Mouse (Mus musculus) midbrain, postnatal 0 days (tissue): ENCODE results near the gene Pdlim4. TPM values are rescaled to one million over a fixed set of nuclear protein-coding genes. Genes with fewer than 3 reads are reported as not detected.

Experiments
- ATAC-seq: fragments of 200-750 bp; cut with Nextera tagmentation; 2 replicates; pipeline ENCODE4 v1.8.0; 2017; ENCODE audit warnings: moderate number of reproducible peaks, mild to moderate bottlenecking, moderate TSS enrichment, moderate library complexity; ENCODE audit not compliant: low FRiP score
- DNase-seq: peaks from one replicate; pipeline ENCODE4 v3.0.0-alpha.2; 2015; ENCODE audit warnings: low spot score
- H3K27ac ChIP-seq: fragments of 300-500 bp; sonication (generic); 2 replicates; pipeline ENCODE4 v1.5.1; 2014; ENCODE audit warnings: low read depth, mild to moderate bottlenecking, low read length, mixed read lengths
- H3K27me3 ChIP-seq: fragments of 300-500 bp; sonication (generic); 2 replicates; pipeline ENCODE4 v1.6.1; 2014; ENCODE audit warnings: low read length, control low read depth, mixed read lengths; ENCODE audit not compliant: insufficient read depth
- H3K36me3 ChIP-seq: fragments of 300-500 bp; sonication (generic); 2 replicates; pipeline ENCODE4 v1.6.1; 2014; ENCODE audit warnings: low read length, control low read depth, mixed read lengths; ENCODE audit not compliant: insufficient read depth
- H3K4me1 ChIP-seq: fragments of 300-500 bp; sonication (generic); 2 replicates; pipeline ENCODE4 v1.6.1; 2014; ENCODE audit warnings: mild to moderate bottlenecking, control low read depth, antibody characterized with exemption, low read length, mixed read lengths; ENCODE audit not compliant: insufficient read depth
- H3K4me2 ChIP-seq: fragments of 300-500 bp; sonication (generic); 2 replicates; pipeline ENCODE4 v1.6.1; 2014; ENCODE audit warnings: low read depth, mild to moderate bottlenecking, low read length, mixed read lengths; ENCODE audit not compliant: poor library complexity, severe bottlenecking
- H3K4me3 ChIP-seq: fragments of 300-500 bp; sonication (generic); 2 replicates; pipeline ENCODE4 v1.5.1; 2014; ENCODE audit warnings: low read depth, mild to moderate bottlenecking, low read length, moderate library complexity
- H3K9ac ChIP-seq: fragments of 300-500 bp; sonication (generic); replicated peaks from 2 replicates; pipeline ENCODE4 v1.6.1; 2014; ENCODE audit warnings: mild to moderate bottlenecking, low read length, moderate library complexity, mixed read lengths; ENCODE audit not compliant: poor library complexity, severe bottlenecking
- H3K9me3 ChIP-seq: fragments of 300-500 bp; sonication (generic); 2 replicates; pipeline ENCODE4 v1.6.1; 2016; ENCODE audit warnings: low read length, control low read depth
- CTCF ChIP-seq: IDR thresholded peaks from 2 replicates; pipeline ENCODE4 v1.5.1; 2016; ENCODE audit warnings: antibody characterized with exemption, mild to moderate bottlenecking
- WGBS: fragments of 180-500 bp; shearing (Covaris S2); extraction: QIAGEN DNeasy Blood & Tissue Kit; methylation state at CpG from one replicate; pipeline ENCODE4 v1.1.7; 2014; 5-methylcytosine and 5-hydroxymethylcytosine counted together
- polyA plus RNA-seq: library from polyadenylated mRNA; unstranded; fragments of >200 nt; fragmentation: Nextera tagmentation; extraction: Ambion mirVana; gene quantifications from 2 replicates; pipeline ENCODE4 v1.2.1, GENCODE M21; 2015
- total RNA-seq: library from RNA; depleted of rRNA; stranded (reverse); fragments of >200 nt; gene quantifications from 2 replicates; pipeline ENCODE4 v1.2.3, GENCODE M21; 2014; rRNA removed

The Pdlim4 gene
- total RNA-seq: 19.5 and 31.7 TPM in 2 replicates
- 32.8 and 35.1 TPM in 2 replicates for polyA plus RNA-seq

DNA sequence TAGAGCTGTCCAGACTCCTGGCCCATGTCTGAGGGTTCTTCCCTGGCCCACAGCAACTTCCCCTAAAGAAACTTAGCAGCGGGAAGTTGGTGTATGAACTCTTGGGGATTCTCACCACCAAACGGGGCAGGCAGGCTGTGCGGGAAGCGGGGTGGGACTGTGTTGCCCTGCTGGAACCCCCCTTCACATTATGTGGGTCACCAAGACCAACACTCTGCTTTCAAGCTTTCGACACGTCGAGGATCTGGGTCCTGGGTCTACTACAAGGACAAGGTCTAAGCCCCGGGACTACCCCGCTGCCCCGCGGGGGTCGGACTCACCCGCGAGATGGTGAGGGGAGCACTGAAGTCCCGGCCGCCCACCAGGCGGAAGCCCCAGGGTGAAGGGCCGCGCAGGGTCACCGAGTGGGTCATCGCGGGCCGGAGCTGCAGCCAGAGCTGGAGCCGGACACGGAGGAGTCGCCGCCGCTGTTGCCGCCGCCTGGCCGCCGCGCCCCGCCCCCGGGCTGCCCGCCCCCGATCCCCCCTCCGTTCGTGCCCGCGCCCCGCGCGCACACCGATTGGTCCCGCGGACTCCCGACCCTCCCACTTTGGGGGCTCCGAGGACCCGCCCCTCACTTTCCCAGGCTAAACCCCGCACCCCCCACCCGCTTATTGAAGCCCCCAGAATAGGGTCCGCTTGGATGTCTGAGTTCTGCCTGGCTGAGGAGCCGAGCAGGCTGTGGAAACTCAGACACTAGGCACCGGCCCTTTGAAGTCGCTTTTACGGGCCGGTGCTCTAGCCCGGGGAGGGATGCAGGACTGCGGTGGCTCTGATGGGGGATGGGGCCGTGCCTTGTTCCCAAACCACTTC lies at the start of gene Pdlim4:
TSS of gene Pdlim4 (minus strand) at position 495 of the 852 bp plus-strand sequence.
- Histone ChIP-seq H3K36me3 (no peaks in the 10 kb centered on the region), H3K27ac (no peak within 1 kb of the TSS), H3K27me3 (no peaks in the 10 kb centered on the region), H3K4me1 (peaks cover 3% of the 10 kb centered on the region; the same call in 1 of the 2 replicates), H3K4me2 (peak within 1 kb of the TSS; percentile 91), H3K9me3 (no peaks in the 10 kb centered on the region), H3K4me3 (peak within 1 kb of the TSS; percentile 51), H3K9ac (peak within 1 kb of the TSS; percentile 59)
- DNase-seq (peak; percentile 44), ATAC-seq (peak; percentile 64)
- TF ChIP-seq CTCF: no peak
- WGBS: 2% methylated on average over 48 of the region's 61 CpGs

DNA sequence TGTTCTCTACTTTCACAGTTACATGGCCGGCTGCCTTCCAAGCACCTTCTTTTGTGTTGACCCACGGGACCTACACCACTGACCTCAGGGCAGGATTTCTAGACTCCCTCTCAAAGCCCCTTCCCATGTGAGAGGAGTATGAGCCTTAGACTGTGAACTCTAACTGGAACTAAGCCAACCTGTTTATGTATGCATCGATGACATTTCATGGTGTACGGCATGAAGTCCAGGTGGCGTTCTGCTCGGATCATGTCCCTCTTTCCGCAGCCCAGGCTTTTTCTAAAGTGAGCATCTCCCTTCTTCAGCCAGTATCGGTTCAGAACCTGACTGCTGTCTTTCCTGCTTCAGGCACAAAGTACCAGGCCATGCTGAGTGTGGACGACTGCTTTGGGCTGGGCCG lies 48.3 kb upstream of the Pdlim4 start:
- H3K27ac ChIP-seq: no peak overlapping the region
- 83% methylated on average over 10 of the region's 10 CpGs for WGBS
- TF ChIP-seq CTCF: no peak
- no peak overlapping the region for H3K9ac ChIP-seq
- no peaks in the 10 kb centered on the region for H3K9me3 ChIP-seq
- H3K27me3 ChIP-seq: no peaks in the 10 kb centered on the region
- ATAC-seq (no peak), DNase-seq (peak; percentile 42)
- H3K4me1 ChIP-seq: peaks cover 12% of the 10 kb centered on the region; the same call in 1 of the 2 replicates
- no peak overlapping the region for H3K4me3 ChIP-seq
- no peak overlapping the region for H3K4me2 ChIP-seq
- peaks cover 12% of the 10 kb centered on the region; the same call in 1 of the 2 replicates for H3K36me3 ChIP-seq

DNA sequence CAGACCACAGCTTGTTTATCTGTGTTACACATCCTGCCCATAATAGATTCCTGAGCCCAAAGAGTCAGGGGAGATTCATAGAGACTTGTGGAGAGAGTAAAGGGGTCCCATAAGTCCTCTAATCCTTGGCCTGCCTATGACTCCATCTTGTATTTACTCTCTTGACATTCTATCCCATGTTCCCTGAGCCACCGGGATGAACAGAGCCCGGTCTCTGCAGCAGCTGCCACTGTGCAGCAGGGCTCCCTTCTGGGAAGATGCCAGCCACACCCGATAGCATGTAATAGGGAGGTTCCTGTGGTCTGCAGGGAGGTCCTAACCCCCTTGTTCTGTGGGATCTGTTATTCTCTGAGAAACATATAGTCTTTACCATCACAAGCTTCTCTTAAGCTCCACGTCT lies 47.6 kb upstream of the Pdlim4 start:
- Histone ChIP-seq H3K9me3 (no peaks in the 10 kb centered on the region), H3K27me3 (no peaks in the 10 kb centered on the region), H3K4me3 (no peak overlapping the region), H3K4me1 (peaks cover 12% of the 10 kb centered on the region; the same call in 1 of the 2 replicates), H3K4me2 (no peak overlapping the region), H3K27ac (no peak overlapping the region), H3K36me3 (0 out of 2 replicates have a peak, but pooled peaks cover 12% of the 10 kb centered on the region), H3K9ac (no peak overlapping the region)
- DNase-seq: no peak
- ATAC-seq: no peak
- TF ChIP-seq CTCF: no peak
- WGBS: 74% methylated on average over 4 of the region's 4 CpGs

- H3K9me3 ChIP-seq: no peaks in the 10 kb centered on the region
- no peaks in the 10 kb centered on the region for H3K27me3 ChIP-seq
- DNase-seq (no peak), ATAC-seq (no peak)
- no peak overlapping the region for H3K4me2 ChIP-seq
- H3K27ac ChIP-seq: no peak overlapping the region
- H3K4me3 ChIP-seq: no peak overlapping the region
- peaks cover 12% of the 10 kb centered on the region; the same call in 1 of the 2 replicates for H3K4me1 ChIP-seq
- TF ChIP-seq CTCF: no peak
- 0 out of 2 replicates have a peak, but pooled peaks cover 12% of the 10 kb centered on the region for H3K36me3 ChIP-seq
- no peak overlapping the region for H3K9ac ChIP-seq
- WGBS: 56% methylated on average over 3 of the region's 3 CpGs
These were observed 47.1 kb upstream of the Pdlim4 start for GRCm38 (mm10) chr11:54115911-54116310.

DNA sequence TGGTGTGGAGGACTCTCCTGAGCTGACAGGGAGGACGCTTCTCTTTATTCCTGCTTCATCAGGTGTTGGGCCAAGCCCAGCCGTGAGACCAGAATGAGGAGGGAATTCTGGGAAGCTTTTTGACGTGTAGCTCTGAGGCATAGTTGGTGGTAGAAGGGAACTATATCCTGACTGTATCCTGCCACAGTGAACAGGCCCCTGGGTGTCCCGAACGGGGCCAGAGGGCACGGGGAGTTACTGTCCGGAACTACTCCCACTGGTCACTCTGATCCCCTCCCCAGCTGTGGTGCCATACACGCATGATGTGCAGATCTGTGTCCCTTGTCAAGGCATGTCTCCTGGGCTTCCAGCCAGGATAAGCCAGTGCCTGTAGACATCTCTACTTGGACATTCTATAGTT lies 46.5 kb upstream of the Pdlim4 start:
- no peak overlapping the region for H3K4me3 ChIP-seq
- WGBS: 86% methylated on average over 8 of the region's 8 CpGs
- no peak overlapping the region for H3K27ac ChIP-seq
- ATAC-seq (no peak), DNase-seq (no peak)
- H3K4me2 ChIP-seq: no peak overlapping the region
- no peak for TF ChIP-seq CTCF
- no peaks in the 10 kb centered on the region for H3K27me3 ChIP-seq
- H3K4me1 ChIP-seq: peaks cover 12% of the 10 kb centered on the region; the same call in 1 of the 2 replicates
- H3K9ac ChIP-seq: no peak overlapping the region
- no peaks in the 10 kb centered on the region for H3K9me3 ChIP-seq
- 0 out of 2 replicates have a peak, but pooled peaks cover 12% of the 10 kb centered on the region for H3K36me3 ChIP-seq

GRCm38 (mm10) chr11:54114746-54115145 lies 45.9 kb upstream of the Pdlim4 start:
- no peak overlapping the region for H3K4me3 ChIP-seq
- peaks cover 12% of the 10 kb centered on the region; the same call in 1 of the 2 replicates for H3K4me1 ChIP-seq
- DNase-seq: no peak
- no peak for TF ChIP-seq CTCF
- H3K36me3 ChIP-seq: 0 out of 2 replicates have a peak, but pooled peaks cover 9% of the 10 kb centered on the region
- WGBS: 93% methylated on average over 3 of the region's 3 CpGs
- H3K27ac ChIP-seq: no peak overlapping the region
- no peak overlapping the region for H3K4me2 ChIP-seq
- no peaks in the 10 kb centered on the region for H3K9me3 ChIP-seq
- no peak for ATAC-seq
- H3K27me3 ChIP-seq: no peaks in the 10 kb centered on the region
- H3K9ac ChIP-seq: no peak overlapping the region
